Mouse (Mus musculus) kidney, embryonic 15.5 days (tissue): Measurements from ENCODE around the gene Nck1. TPM values are rescaled to one million over a fixed set of nuclear protein-coding genes. Genes with fewer than 3 reads are reported as not detected.
A peak's percentile ranks its signal among the peaks of the same experiment; 100 is the strongest.

ENCODE experiments used
- ATAC-seq: fragments of 200-750 bp; cut with Nextera tagmentation; replicated peaks from 2 replicates; pipeline ENCODE4 v1.8.0; 2017; ENCODE audit warnings: moderate TSS enrichment; ENCODE audit not compliant: low FRiP score
- H3K27ac ChIP-seq: fragments of 300-500 bp; sonication (generic); 2 replicates; pipeline ENCODE4 v1.5.1; 2015; ENCODE audit warnings: mild to moderate bottlenecking, inconsistent platforms
- H3K27me3 ChIP-seq: fragments of 300-500 bp; sonication (generic); 2 replicates; pipeline ENCODE4 v1.6.1; 2015; ENCODE audit warnings: inconsistent platforms
- H3K36me3 ChIP-seq: fragments of 300-500 bp; sonication (generic); 2 replicates; pipeline ENCODE4 v1.6.1; 2015; ENCODE audit warnings: inconsistent platforms
- H3K4me1 ChIP-seq: fragments of 300-500 bp; sonication (generic); 2 replicates; pipeline ENCODE4 v1.6.1; 2015; ENCODE audit warnings: inconsistent platforms
- H3K4me2 ChIP-seq: fragments of 300-500 bp; sonication (generic); 2 replicates; pipeline ENCODE4 v1.6.1; 2015; ENCODE audit warnings: moderate library complexity, mild to moderate bottlenecking, inconsistent platforms
- H3K4me3 ChIP-seq: fragments of 300-500 bp; sonication (generic); replicated peaks from 2 replicates; pipeline ENCODE4 v1.5.1; 2015; ENCODE audit warnings: mild to moderate bottlenecking, inconsistent platforms
- H3K9ac ChIP-seq: fragments of 300-500 bp; sonication (generic); 2 replicates; pipeline ENCODE4 v1.6.1; 2015; ENCODE audit warnings: mild to moderate bottlenecking, inconsistent platforms
- H3K9me3 ChIP-seq: fragments of 300-500 bp; sonication (generic); replicated peaks from 2 replicates; pipeline ENCODE4 v1.6.1; 2016; ENCODE audit warnings: inconsistent platforms
- WGBS: fragments of 180-500 bp; shearing (Covaris S2); methylation state at CpG from one replicate; pipeline ENCODE4 v1.1.7; 2015; ENCODE audit warnings: mixed read lengths; 5-methylcytosine and 5-hydroxymethylcytosine counted together
- polyA plus RNA-seq: library from polyadenylated mRNA; unstranded; fragments of >200 nt; fragmentation: Nextera tagmentation; extraction: Ambion mirVana; gene quantifications from 2 replicates; pipeline ENCODE4 v1.2.1, GENCODE M21; 2015

Gene Nck1
- polyA plus RNA-seq, 1 experiment from 2014 or later: 71.5 TPM

DNA sequence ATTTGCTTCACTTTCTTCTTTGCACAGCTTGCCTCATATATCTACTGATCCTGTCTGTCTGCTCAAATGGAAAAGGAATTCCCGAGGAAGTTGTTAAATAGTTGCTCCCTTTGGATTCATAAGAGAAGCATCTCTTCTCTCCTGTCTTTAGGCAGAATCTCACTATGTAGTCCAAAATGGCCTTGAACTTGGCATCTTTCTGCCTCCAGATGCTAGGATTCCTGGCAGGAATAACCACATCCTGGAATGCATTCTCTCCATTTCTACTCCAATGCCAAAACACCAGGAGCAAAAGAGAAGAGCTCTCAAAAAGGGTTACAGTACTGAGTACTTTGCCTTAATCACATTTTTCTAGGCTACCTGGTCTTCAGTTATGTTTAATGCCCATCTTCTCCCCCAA, 14.6 kb downstream of the Nck1 start:
- 34% methylated on average over 1 of the region's 1 CpGs for WGBS
- H3K4me3 ChIP-seq: no peak overlapping the region
- ATAC-seq: no peak
- H3K4me2 ChIP-seq: no peak overlapping the region
- no peaks in the 10 kb centered on the region for H3K9me3 ChIP-seq
- H3K27me3 ChIP-seq: no peaks in the 10 kb centered on the region
- H3K27ac ChIP-seq: no peak overlapping the region
- H3K36me3 ChIP-seq: peaks cover 8% of the 10 kb centered on the region; the same call in 1 of the 2 replicates
- 0 out of 2 replicates have a peak, but pooled peaks cover 6% of the 10 kb centered on the region for H3K4me1 ChIP-seq
- H3K9ac ChIP-seq: no peak overlapping the region

DNA sequence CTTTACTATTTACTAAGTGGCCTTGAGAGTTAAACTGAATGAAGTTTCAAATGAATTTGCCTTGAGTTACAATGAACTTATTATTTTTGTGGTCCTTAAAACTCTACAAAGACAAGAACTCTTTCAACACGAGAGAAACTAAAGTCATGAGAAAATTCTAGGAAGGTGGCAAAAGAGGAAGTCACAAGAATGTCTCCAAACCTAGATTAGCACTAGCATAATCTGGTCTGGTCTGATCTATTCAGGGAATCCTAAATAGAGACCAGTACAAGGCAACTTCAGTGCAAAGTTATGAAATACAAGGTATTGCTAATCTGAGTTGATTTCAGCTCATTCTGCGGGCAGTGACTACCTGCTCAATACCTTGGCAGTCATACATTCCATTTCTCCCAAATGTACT, 20.7 kb downstream of the Nck1 start:
- Histone ChIP-seq H3K4me3 (no peak overlapping the region), H3K4me1 (0 out of 2 replicates have a peak, but pooled peaks cover 7% of the 10 kb centered on the region), H3K4me2 (no peak overlapping the region), H3K27ac (no peak overlapping the region), H3K27me3 (no peaks in the 10 kb centered on the region), H3K36me3 (peaks cover 8% of the 10 kb centered on the region; the same call in 1 of the 2 replicates), H3K9me3 (no peaks in the 10 kb centered on the region), H3K9ac (no peak overlapping the region)
- ATAC-seq: no peak
- WGBS: 88% methylated on average over 2 of the region's 2 CpGs

DNA sequence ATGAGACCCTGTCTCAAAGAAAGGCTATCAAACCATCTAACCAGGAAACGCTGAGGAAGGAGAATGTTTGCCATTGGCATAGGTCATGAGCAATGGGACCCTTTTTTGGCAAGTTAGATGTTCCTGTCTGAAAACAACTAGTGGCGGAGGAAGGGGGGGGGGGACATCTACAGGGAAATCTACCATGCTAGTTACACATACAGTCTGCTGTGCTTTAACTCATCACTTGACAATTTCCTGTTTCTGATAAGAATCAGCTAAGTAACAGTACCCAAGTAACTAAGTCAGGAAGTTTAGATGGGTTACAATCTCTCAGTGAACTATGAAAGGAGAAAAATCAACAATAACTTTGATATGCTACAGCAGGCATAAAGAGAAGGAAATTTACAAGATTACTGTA, 23.9 kb downstream of the Nck1 start:
- H3K36me3 ChIP-seq: no peaks in the 10 kb centered on the region
- H3K4me2 ChIP-seq: no peak overlapping the region
- H3K27me3 ChIP-seq: no peaks in the 10 kb centered on the region
- no peak overlapping the region for H3K27ac ChIP-seq
- H3K9ac ChIP-seq: no peak overlapping the region
- no peak for ATAC-seq
- 68% methylated on average over 2 of the region's 2 CpGs for WGBS
- no peak overlapping the region for H3K4me3 ChIP-seq
- 0 out of 2 replicates have a peak, but pooled peaks cover 7% of the 10 kb centered on the region for H3K4me1 ChIP-seq
- no peaks in the 10 kb centered on the region for H3K9me3 ChIP-seq

DNA sequence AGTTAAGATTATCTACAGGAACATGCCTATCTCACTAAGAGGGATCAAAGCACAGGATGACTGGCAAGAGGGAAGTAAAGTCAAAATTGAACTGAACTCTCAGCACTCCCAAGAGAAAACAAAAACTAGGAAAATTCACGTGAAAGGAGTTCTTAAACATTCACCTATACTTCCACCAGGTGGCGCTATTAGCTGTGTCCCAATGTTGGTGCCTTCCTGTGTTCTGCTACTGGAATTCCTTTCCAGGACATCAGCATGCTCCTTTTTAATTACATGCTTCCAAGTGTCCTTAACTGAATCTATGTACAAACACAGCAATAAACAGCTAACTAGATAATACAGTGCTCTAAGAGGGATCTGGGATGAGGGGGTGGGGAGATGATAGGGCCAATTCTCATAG, 25.3 kb downstream of the Nck1 start:
- no peak for ATAC-seq
- Histone ChIP-seq H3K4me1 (0 out of 2 replicates have a peak, but pooled peaks cover 7% of the 10 kb centered on the region), H3K4me3 (no peak overlapping the region), H3K27ac (no peak overlapping the region), H3K9ac (no peak overlapping the region), H3K9me3 (no peaks in the 10 kb centered on the region), H3K27me3 (no peaks in the 10 kb centered on the region), H3K36me3 (no peaks in the 10 kb centered on the region), H3K4me2 (no peak overlapping the region)
- 2% methylated on average over 2 of the region's 2 CpGs for WGBS

DNA sequence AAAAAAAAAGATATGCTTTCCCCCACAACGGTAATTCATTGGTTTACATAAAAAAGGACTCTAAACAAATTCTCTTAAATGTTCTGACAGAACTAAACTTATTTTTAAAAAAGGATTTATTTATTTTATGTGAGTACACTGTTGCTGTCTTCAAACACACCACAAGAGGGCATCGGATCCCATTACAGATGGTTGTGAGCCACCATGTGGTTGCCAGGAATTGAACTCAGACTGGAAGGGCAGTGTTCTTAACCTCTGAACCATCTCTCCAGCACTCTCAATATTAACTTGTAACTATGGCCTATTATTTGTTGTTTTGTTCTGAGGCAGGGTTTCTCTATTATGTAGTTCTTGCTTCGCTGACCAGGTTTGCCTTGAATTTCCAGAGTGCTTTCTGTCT, 25.9 kb downstream of the Nck1 start:
- Histone ChIP-seq H3K9me3 (no peaks in the 10 kb centered on the region), H3K36me3 (no peaks in the 10 kb centered on the region), H3K27ac (no peak overlapping the region), H3K4me1 (0 out of 2 replicates have a peak, but pooled peaks cover 7% of the 10 kb centered on the region), H3K27me3 (no peaks in the 10 kb centered on the region), H3K9ac (no peak overlapping the region), H3K4me2 (no peak overlapping the region), H3K4me3 (no peak overlapping the region)
- no peak for ATAC-seq
- whole genome bisulfite sequencing: over 99% methylated on average over 3 of the region's 3 CpGs

DNA sequence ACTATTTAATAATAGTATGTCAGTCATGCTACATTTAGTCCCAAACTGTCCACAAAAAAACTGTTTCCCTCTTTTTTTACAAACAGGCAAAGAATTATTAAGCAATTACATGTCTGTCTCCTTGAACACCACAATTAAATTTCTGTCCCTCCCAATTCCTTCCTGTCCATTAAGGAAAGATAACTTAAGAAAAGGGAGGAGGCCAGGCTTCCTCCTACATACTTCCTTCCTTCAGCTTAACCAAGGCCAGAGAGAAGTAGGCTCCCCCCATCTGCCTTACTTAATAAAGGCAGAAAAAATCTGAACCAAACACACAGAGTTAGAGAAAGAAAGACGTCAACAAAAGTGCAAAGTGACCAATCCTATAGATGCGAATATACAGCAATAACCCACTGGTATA, 38.4 kb downstream of the Nck1 start:
- no peaks in the 10 kb centered on the region for H3K36me3 ChIP-seq
- H3K9me3 ChIP-seq: no peaks in the 10 kb centered on the region
- no peak overlapping the region for H3K4me3 ChIP-seq
- H3K9ac ChIP-seq: no peak overlapping the region
- peak overlapping the region; percentile 27; the same call in 1 of the 2 replicates for H3K27ac ChIP-seq
- ATAC-seq: no peak
- WGBS: 72% methylated on average over 2 of the region's 2 CpGs
- H3K4me1 ChIP-seq: peaks cover 5% of the 10 kb centered on the region; the same call in 1 of the 2 replicates
- no peaks in the 10 kb centered on the region for H3K27me3 ChIP-seq
- no peak overlapping the region for H3K4me2 ChIP-seq

DNA sequence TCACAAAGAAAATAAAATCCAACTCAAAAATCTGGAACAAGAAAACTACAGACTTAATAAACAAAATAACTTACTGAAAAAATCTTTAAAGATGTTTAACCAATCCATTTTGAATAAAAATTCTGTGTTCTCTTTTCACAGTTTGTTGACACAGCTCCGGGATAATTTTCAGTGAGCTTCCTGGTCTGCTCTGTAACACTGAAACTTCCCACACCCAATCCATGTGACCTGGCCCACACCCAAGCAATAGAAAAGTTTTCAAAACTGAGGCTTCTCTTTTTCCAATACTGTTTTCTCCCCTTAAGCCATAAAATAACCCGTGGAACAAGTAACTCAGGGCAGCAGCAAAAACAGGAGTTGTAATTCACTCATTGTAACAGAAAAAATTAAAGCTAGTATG, 39.3 kb downstream of the Nck1 start:
- Histone ChIP-seq H3K9ac (no peak overlapping the region), H3K36me3 (peaks cover 2% of the 10 kb centered on the region; the same call in 1 of the 2 replicates), H3K4me3 (no peak overlapping the region), H3K9me3 (no peaks in the 10 kb centered on the region), H3K4me1 (peaks cover 5% of the 10 kb centered on the region; the same call in 1 of the 2 replicates), H3K27ac (no peak overlapping the region), H3K4me2 (no peak overlapping the region), H3K27me3 (no peaks in the 10 kb centered on the region)
- WGBS: 37% methylated on average over 2 of the region's 2 CpGs
- no peak for ATAC-seq

DNA sequence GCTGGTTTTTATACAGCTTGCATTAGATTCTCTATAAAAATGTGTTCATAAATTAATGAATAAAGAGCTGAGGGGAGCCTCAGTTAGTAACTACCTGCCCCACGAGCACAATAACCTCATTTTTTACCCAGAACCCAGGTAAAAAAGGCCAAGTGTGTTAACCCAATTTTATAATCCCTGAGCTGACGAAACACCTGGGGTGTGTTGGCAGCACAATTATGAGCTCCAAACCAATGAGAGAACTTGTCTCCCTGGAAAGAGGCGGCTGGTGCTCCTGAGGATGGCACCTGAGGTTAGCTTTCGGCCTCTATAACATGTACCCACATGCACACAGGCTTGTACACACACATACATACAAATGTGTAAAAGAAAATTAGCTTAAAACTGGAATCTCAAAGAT, 40.4 kb downstream of the Nck1 start:
- H3K27ac ChIP-seq: 0 out of 2 replicates have a peak overlapping the region, but pooled peaks have one; percentile 32
- WGBS: 90% methylated on average over 4 of the region's 4 CpGs

DNA sequence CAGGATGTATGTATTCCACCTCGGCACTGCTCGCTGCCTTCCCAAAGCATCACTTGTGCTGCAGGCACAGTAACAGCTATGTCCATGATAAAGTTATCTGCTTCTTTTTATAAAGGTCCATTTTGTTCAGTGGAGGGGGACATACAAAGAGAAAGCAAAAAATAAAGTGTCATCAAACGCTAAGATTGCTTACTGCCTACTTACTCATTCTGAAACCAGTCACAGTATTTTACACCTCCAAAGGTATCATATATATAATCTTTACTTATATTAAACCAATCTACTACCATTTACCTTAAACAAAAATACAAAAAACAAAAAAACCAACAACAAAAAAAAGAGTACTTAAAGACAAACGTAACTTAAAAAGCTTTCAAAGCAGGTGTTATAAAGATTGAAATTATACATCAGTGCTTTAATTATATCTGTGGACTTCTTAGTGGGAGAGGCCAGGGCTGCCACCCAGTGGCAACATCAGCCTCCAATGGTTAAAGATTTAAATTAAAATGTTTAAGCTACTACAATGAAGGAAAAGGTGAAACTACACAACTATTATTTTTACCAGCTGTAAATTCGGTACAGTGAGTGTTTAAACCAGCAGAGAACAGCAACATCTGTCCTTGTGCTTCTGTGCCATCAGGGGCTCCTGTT, 52.2 kb downstream of the Nck1 start:
- Histone ChIP-seq H3K27ac (no peak overlapping the region), H3K4me2 (no peak overlapping the region), H3K4me3 (no peak overlapping the region), H3K9me3 (no peaks in the 10 kb centered on the region), H3K9ac (no peak overlapping the region), H3K27me3 (no peaks in the 10 kb centered on the region), H3K36me3 (peaks cover 24% of the 10 kb centered on the region), H3K4me1 (peaks cover 9% of the 10 kb centered on the region)
- 90% methylated on average over 5 of the region's 5 CpGs for WGBS
- no peak for ATAC-seq

More for the DNA sequence above, 40.4 kb downstream of the Nck1 start:
- no peaks in the 10 kb centered on the region for H3K27me3 ChIP-seq
- no peak overlapping the region for H3K4me3 ChIP-seq
- ATAC-seq: no peak
- H3K9me3 ChIP-seq: no peaks in the 10 kb centered on the region
- no peaks in the 10 kb centered on the region for H3K4me1 ChIP-seq
- H3K9ac ChIP-seq: no peak overlapping the region
- H3K36me3 ChIP-seq: peaks cover 8% of the 10 kb centered on the region; the same call in 1 of the 2 replicates
- H3K4me2 ChIP-seq: 0 out of 2 replicates have a peak overlapping the region, but pooled peaks have one; percentile 14

DNA sequence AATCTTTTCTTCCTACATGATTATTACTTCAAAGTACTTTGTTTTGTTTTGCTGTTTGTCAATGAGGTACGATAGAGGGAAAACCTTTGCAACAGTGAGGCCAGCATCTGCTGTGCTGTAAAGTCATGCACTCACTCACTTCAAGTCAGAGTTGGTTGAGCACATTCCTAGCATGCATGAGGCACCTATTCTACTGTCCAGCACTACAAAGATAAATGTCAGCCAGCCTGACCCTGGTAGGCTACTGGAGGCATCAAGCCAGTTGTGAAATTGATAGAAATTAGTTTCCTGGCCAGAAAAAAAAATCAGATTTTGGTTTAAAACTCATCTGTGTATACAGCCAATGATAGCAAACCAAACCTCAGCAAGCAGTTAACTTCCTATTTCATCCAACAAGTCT, 54.5 kb downstream of the Nck1 start:
- Histone ChIP-seq H3K4me3 (no peak overlapping the region), H3K27me3 (no peaks in the 10 kb centered on the region), H3K4me2 (no peak overlapping the region), H3K4me1 (peaks cover 17% of the 10 kb centered on the region), H3K27ac (0 out of 2 replicates have a peak overlapping the region, but pooled peaks have one; percentile 35), H3K36me3 (peaks cover 12% of the 10 kb centered on the region; the same call in 1 of the 2 replicates), H3K9ac (no peak overlapping the region), H3K9me3 (no peaks in the 10 kb centered on the region)
- ATAC-seq: no peak
- WGBS: 75% methylated on average over 1 of the region's 1 CpGs

DNA sequence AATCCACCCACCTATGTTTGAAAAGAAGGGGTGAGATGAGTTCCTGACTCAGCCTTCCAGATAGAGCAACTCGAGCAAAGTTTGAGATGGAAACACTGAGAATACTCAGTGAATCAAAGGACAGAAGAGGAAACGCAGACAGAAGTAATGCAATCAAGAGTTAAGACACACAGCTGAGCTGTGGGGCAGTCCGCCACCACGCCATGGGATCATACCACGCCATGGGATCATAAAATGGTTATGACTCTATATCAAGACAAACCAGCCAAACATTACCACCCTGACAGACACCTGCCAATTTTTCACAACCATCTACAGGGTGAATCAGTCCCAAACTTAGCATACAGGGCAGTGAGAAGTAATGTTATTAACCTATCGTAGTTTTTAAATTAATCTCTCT, 57.0 kb downstream of the Nck1 start:
- no peak overlapping the region for H3K4me3 ChIP-seq
- no peaks in the 10 kb centered on the region for H3K27me3 ChIP-seq
- H3K27ac ChIP-seq: peak overlapping the region; percentile 67
- 93% methylated on average over 6 of the region's 6 CpGs for WGBS
- H3K36me3 ChIP-seq: peaks cover 7% of the 10 kb centered on the region; the same call in 1 of the 2 replicates
- H3K9me3 ChIP-seq: no peaks in the 10 kb centered on the region
- ATAC-seq: no peak
- H3K4me1 ChIP-seq: peaks cover 17% of the 10 kb centered on the region
- no peak overlapping the region for H3K4me2 ChIP-seq
- H3K9ac ChIP-seq: no peak overlapping the region

DNA sequence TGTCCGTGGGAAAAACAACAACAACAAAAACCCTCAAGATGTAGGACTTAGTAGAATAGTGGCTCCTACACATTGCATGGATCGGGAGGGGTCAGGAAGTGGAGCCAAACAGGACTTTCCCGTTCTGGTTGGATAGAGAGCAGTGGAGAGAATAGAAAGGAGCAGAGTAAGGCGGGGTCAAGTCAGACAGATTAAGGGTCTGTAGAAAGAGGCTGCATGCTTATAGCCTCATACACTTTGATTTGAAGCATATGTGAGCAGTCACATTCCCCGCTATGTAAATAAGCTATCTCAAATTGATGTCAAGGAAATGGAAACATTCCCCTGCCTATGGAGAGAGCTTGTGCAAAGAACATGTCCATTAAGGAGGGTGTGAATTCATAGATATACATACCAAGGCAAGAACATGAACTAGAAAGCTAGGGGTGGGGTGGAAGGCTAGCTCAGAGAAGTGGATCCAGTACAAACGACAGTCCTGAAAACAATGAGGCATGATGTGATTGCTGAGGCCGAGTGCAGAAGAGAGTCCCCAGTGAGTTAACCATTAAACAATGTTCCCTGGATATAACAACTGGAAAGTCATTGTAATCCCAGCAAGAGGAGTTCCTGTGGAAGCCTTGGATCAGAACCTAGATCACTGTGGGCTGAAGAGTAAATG, 57.7 kb downstream of the Nck1 start:
- Histone ChIP-seq H3K4me2 (no peak overlapping the region), H3K9me3 (no peaks in the 10 kb centered on the region), H3K36me3 (peaks cover 4% of the 10 kb centered on the region; the same call in 1 of the 2 replicates), H3K4me3 (no peak overlapping the region), H3K4me1 (peaks cover 17% of the 10 kb centered on the region), H3K27ac (peak overlapping the region; percentile 67), H3K27me3 (no peaks in the 10 kb centered on the region), H3K9ac (no peak overlapping the region)
- peak; percentile 87 for ATAC-seq
- WGBS: 48% methylated on average over 7 of the region's 7 CpGs
